Mouse (Mus musculus) liver, adult 2 months (tissue): ENCODE results near the gene Gm28845.

ENCODE experiments used
- CTCF ChIP-seq: fragments of 200-500 bp; IDR thresholded peaks from 2 replicates; pipeline ENCODE4 v1.5.1; 2011; ENCODE audit warnings: low read depth, low read length, control low read depth
- POLR2A ChIP-seq: fragments of 200-500 bp; IDR thresholded peaks from 2 replicates; pipeline ENCODE4 v1.6.1; 2011; ENCODE audit warnings: low read length, control low read depth; ENCODE audit not compliant: insufficient read depth; ENCODE audit errors: extremely low read depth

- TF ChIP-seq POLR2A (no peak), CTCF (no peak)
Observed at GRCm38 (mm10) chr1:65075607-65076006, 43.8 kb downstream of the Gm28845 start.
